Mouse (Mus musculus): ENCODE data around the gene Cask.
A peak's percentile ranks its signal among the peaks of the same experiment; 100 is the strongest.

The Cask gene

DNA sequence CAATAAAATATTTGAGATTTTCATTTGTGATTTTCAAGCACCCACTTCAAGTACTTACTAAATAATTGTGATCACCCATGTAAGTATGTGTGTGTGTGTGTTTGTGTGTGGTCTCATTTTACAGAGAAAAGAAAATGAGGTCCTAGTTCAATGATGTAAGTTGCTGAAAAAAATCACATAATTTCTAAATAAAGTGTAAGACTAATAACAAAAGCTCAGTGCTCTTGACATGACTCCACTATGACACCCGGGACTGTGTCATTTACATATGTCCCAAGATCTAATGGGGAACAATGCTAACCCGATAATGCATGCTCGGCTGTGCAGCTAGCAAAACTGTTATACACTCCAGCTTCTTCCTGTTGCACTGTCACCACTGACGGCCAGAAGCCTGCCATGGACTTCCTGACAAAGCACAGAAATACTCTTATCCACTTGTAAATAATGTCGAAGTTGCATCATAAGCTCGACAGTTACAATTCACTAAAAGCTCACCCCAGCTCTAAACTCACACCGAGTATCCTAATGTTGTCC is 130.8 kb downstream of the Cask start:
- no peak for DNase-seq (ENCODE audit: low spot score)

GRCm38 (mm10) chrX:13718283-13718682 is 132.9 kb downstream of the Cask start:
- no peak for DNase-seq (ENCODE audit: low spot score)

- no peak for DNase-seq (ENCODE audit: low spot score)
These were observed 134.2 kb downstream of the Cask start for GRCm38 (mm10) chrX:13716796-13717569.

DNA sequence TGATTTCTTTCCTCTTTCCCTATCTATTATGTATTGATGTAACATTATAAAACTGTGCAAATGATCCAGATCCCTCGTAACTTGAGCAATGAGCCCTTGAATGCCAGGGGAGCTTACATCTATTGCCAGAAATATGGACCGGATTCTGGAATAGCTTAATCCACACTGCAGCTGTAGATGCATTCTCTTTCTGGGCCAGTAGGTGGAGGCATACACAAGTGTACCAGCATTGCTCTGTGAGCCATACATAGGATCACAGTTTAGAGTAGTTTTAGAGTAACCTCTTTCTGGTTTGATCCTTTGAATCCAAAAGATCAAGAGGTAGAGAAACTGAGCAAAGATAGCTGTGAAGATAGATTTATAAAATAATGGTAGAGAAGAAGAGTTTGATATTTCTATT is 141.0 kb downstream of the Cask start:
- DNase-seq (ENCODE audit: low spot score), result peak; percentile 27

GRCm38 (mm10) chrX:13705051-13705450 is 146.1 kb downstream of the Cask start:
- no peak for DNase-seq (ENCODE audit: low spot score)

DNA sequence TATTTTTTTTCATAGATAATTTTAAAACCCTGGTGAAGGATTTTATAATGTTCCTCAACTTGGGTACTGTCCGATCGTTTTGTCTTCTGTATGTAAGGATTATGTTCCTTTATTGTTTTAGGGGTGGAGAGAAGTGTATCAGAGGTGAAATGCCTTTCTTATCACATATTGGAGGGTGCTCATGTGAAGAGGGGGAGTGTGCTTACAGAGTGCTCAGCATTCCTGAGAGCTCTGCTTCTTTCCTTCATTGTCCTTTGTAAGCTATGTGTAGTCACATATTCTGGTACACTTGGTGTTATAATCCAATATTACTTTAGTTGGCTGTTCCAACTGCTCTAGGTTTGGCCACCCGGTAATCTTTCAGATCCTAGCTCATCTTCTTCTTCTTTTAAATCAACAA is 150.5 kb downstream of the Cask start:
- DNase-seq (ENCODE audit: low spot score), result no peak

- DNase-seq (ENCODE audit: low spot score), result peak; percentile 13
These were observed 159.3 kb downstream of the Cask start for GRCm38 (mm10) chrX:13691865-13692264.

DNA sequence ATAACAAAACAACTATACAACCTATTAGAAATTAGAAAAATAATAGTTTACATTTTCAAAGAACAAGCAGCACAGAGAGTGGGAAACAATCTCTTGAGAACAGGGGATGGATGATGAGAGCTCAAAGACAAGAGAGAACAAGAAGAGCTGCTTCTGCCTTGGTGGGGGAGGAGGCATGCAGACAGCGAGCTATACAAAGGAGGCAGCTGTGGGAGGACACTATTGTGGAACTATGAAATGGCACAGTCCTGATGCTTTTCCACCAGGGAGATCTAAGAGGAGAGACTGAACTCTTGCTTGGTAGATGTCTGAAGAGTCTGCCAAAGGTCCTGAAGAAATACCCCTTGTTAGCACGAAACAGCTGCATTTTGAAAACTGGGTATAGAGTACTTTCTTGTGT is 162.8 kb downstream of the Cask start:
- DNase-seq (ENCODE audit: low spot score), result no peak

- DNase-seq (ENCODE audit: low spot score), result peak; percentile 9
These were observed 164.6 kb downstream of the Cask start for GRCm38 (mm10) chrX:13686589-13686988.

GRCm38 (mm10) chrX:13681748-13682147 is 169.4 kb downstream of the Cask start:
- DNase-seq (ENCODE audit: low spot score), result no peak

GRCm38 (mm10) chrX:13673001-13673400 is 178.2 kb downstream of the Cask start:
- DNase-seq (ENCODE audit: low spot score), result no peak

DNA sequence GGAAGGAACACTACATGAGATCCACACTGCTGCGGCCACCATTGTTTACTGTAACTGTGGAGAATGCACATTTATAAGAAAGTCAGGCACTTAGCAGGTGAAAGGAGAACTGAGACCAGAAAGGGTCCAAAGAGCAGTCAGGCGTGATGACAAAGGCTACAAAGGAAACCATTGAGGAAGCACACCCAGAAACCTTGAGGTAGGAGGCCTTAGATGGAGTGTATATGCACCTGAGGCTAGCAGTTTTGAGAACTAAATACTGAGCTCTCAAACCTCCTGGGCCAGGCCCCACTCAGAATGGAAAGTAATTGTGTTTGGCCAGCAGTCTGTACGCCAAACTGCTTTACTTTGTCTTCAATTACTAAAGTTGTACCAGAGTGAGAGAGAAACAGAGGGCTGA is 180.8 kb downstream of the Cask start:
- no peak for DNase-seq (ENCODE audit: low spot score)

DNA sequence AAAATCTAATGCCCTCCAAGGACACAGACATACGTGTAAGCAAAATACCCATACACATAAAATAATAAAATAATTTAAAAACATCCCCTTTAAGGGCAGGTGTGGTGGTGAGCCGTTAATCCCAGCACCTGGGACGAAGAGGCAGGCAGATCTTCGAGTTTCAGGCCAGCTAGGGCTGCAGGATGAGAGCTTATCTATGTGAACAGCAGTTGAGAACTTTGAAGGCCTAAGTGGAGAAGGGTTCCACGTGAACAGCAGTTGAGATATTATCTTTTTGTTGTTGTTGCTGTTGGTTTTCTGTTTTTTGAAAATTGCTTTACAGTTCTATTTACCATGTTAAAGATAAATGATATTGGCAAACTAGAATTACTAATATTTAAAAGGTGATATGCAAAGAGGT is 182.3 kb downstream of the Cask start:
- no peak for DNase-seq (ENCODE audit: low spot score)

DNA sequence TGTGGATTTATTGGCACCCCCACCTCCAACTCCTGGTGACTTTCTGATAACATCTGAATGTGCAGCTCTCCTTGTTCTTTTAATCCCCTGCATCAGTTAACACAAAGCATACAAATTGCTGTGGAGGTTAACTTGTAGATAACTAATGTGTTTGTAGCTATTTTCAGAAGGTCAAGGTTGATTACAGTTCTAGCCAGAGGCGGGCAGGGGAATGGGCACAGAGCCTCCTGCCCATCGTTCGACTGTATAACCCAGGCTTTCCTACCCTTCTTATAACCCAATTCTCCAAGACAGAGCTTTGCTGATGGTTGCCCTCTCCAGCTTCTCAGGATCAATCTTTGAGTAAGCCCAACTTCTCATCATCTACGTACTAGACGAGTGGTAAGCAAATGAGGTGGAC is 190.1 kb downstream of the Cask start, which contains the start of gene Gpr82:
TSS of gene Gpr82 (plus strand) at position 301 of the 400 bp plus-strand sequence.
- DNase-seq (ENCODE audit: low spot score), result no peak

- no peak for DNase-seq (ENCODE audit: low spot score)
These were observed 191.8 kb downstream of the Cask start for GRCm38 (mm10) chrX:13659201-13659890.

GRCm38 (mm10) chrX:13658616-13659140 is 192.5 kb downstream of the Cask start:
- DNase-seq (ENCODE audit: low spot score), result no peak

GRCm38 (mm10) chrX:13656721-13657120 is 194.4 kb downstream of the Cask start:
- DNase-seq (ENCODE audit: low spot score), result peak; percentile 60

DNA sequence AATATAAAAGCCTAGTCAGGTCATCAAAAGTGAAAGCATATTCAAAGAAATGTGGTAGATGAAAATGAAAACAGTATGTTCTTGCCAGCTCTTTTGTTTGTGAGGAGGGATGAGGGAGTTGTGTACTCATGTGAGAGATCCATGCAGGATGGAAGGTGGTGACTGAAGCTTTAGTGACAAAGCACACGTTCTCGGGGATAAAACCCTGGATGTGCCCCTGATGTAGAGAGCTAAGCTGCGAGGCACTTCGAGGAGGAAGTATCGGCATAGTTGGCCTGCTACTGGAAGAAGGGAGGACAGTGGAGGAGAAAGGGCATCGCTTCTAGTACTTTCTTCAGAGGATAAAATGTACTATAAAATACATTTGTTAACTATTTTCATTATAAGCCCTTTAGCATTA is 195.3 kb downstream of the Cask start:
- no peak for DNase-seq (ENCODE audit: low spot score)

DNA sequence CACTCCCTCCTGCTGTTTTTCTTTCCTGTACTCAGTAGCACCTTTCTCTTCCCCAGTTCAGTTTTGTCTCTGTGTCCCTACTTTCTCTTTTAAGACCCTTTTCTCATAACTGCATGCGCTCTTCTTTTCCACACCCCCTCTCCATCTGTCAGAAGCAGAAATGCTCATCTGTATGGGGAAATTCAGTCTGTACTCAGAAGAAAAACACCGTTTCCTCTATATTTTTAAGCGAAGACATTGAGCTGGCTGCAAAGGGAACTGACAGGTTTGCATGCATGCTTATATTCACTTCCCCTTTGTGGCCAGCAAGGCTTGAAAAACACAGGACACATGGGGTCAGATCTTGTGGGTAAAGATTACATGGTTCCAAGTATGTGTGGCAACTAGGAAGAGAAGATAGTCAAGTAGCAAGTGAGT is 196.2 kb downstream of the Cask start:
- no peak for DNase-seq (ENCODE audit: low spot score)

DNA sequence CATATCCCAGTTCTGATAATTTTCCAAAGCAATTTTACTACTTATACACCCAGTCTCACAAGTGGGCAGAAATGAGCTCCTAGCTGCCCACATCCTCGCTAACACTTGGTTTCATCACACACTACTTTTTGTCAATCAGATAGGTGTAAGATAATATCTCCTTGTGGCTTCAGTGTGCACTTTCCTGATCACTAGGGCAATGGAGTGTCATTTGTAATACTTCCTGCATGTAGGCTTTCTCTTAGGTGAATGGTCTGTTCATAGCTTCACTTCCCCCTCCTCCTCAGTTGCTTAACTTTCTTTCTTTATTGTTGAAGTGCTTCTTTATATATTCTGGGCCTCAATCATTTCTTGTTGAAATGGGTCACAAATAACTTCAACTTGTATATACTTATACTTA is 198.9 kb downstream of the Cask start:
- DNase-seq (ENCODE audit: low spot score), result no peak

GRCm38 (mm10) chrX:13651889-13652288 is 199.3 kb downstream of the Cask start:
- DNase-seq (ENCODE audit: low spot score), result no peak

GRCm38 (mm10) chrX:13638894-13639293 is 212.3 kb downstream of the Cask start:
- no peak for DNase-seq (ENCODE audit: low spot score)

DNA sequence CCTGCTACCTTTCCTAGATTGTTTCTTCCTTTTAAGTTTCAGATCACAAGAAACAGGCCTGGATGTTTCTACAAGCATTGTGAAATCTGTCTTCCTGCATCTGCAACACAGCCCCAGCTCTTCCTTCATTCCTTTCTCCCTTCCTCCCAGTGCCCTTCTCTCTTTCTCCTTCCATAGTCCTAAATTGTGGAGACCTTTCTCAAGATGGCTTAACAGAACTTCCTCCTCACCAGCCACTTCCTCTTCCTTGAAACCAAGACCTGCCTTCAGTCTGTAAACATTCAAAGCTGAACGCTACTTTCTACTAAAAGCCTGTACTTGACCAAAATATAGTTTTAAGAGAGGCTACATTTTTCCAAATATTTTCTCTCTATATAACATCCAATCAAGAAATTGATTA is 214.8 kb downstream of the Cask start:
- DNase-seq (ENCODE audit: low spot score), result no peak
